Mouse (Mus musculus) limb, embryonic 14.5 days (tissue): ENCODE data around the gene Stab1. TPM values are rescaled to one million over a fixed set of nuclear protein-coding genes. Genes with fewer than 3 reads are reported as not detected.

ENCODE experiments used
- ATAC-seq: fragments of 200-750 bp; cut with Nextera tagmentation; 2 replicates; pipeline ENCODE4 v1.8.0; 2017; ENCODE audit warnings: low read depth, moderate number of reproducible peaks, moderate TSS enrichment; ENCODE audit not compliant: low FRiP score
- DNase-seq: peaks from one replicate; pipeline ENCODE4 v3.0.0-alpha.2; 2015; ENCODE audit warnings: low spot score
- H3K27ac ChIP-seq: fragments of 300-500 bp; sonication (generic); replicated peaks from 2 replicates; pipeline ENCODE4 v1.5.1; 2014; ENCODE audit warnings: low read depth, mild to moderate bottlenecking, low read length, moderate library complexity, mixed read lengths
- H3K27me3 ChIP-seq: fragments of 300-500 bp; sonication (generic); 2 replicates; pipeline ENCODE4 v1.6.1; 2014; ENCODE audit warnings: low read length, mixed read lengths; ENCODE audit not compliant: control insufficient read depth, insufficient read depth
- H3K36me3 ChIP-seq: fragments of 300-500 bp; sonication (generic); 2 replicates; pipeline ENCODE4 v1.6.1; 2014; ENCODE audit warnings: mild to moderate bottlenecking, low read length, moderate library complexity, mixed read lengths; ENCODE audit not compliant: control insufficient read depth, insufficient read depth
- H3K4me1 ChIP-seq: fragments of 300-500 bp; sonication (generic); 2 replicates; pipeline ENCODE4 v1.6.1; 2014; ENCODE audit warnings: antibody characterized with exemption, low read length, mixed read lengths; ENCODE audit not compliant: control insufficient read depth, insufficient read depth
- H3K4me2 ChIP-seq: fragments of 300-500 bp; sonication (generic); replicated peaks from 2 replicates; pipeline ENCODE4 v1.6.1; 2014; ENCODE audit warnings: low read depth, mild to moderate bottlenecking, low read length, moderate library complexity; ENCODE audit not compliant: severe bottlenecking
- H3K4me3 ChIP-seq: fragments of 300-500 bp; sonication (generic); replicated peaks from 2 replicates; pipeline ENCODE4 v1.5.1; 2014; ENCODE audit warnings: low read length
- H3K9ac ChIP-seq: fragments of 300-500 bp; sonication (generic); 2 replicates; pipeline ENCODE4 v1.6.1; 2014; ENCODE audit warnings: mild to moderate bottlenecking, low read depth, low read length, moderate library complexity; ENCODE audit not compliant: severe bottlenecking
- H3K9me3 ChIP-seq: fragments of 300-500 bp; sonication (generic); 2 replicates; pipeline ENCODE4 v1.6.1; 2016; ENCODE audit warnings: low read length; ENCODE audit not compliant: control insufficient read depth
- POLR2A ChIP-seq: fragments of 200-500 bp; IDR thresholded peaks from 2 replicates; pipeline ENCODE4 v1.8.0; 2012; ENCODE audit warnings: inconsistent platforms, mild to moderate bottlenecking, moderate library complexity, borderline replicate concordance; ENCODE audit not compliant: insufficient read depth, insufficient read length; ENCODE audit errors: extremely low read depth
- WGBS: fragments of 180-500 bp; shearing (Covaris S2); extraction: QIAGEN DNeasy Blood & Tissue Kit; methylation state at CpG from one replicate; pipeline ENCODE4 v1.1.7; 2014; 5-methylcytosine and 5-hydroxymethylcytosine counted together
- polyA plus RNA-seq, 2 experiments: library from polyadenylated mRNA; depleted of rRNA in 1 of 2; stranded (reverse) in 1 of 2; unstranded in 1 of 2; fragments of >200 nt; fragmentation: Nextera tagmentation in 1 of 2; extraction: Ambion mirVana in 1 of 2; gene quantifications; 2 replicates each; pipeline versions ENCODE4 v1.2.1 to v1.2.3; 2012 to 2014

Stab1 gene
- polyA plus RNA-seq, 2 experiments: 59.5 to 68.5 TPM

DNA sequence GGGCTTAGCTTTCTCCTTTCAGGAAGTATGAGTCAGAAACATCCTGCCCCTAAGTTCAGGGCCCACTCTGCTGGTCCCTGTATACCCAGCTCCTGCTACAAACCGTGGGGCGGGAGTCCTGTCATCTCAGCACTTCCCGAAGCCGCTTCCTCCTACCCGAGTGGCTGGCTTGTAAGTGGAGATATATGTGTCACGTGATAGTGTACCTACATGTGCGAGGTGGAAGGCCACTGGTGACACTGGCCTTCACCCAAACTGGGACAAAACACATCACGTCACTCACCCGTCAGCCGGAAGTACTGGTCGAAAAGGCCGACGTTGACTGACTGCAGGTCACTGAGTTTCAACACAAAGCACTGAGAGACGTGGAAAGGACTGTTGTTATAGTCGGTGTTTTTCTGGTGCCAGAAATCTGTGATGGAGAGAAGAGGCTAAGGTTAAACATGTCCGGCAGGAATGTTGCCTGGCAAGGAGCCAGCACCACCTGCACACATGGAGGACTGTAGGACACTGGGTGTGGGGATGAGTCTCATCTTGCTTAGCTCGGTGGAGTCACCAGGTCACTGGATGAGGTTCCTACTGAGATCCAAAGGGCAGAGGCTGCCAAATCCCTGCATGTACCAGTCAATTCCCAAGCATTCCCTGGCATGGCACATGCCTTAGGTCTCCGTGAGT, 4.5 kb upstream of the Stab1 start:
- ATAC-seq: no peak
- H3K27me3 ChIP-seq: no peaks in the 10 kb centered on the region
- DNase-seq: no peak
- no peak for TF ChIP-seq POLR2A
- no peak overlapping the region for H3K4me2 ChIP-seq
- WGBS: 81% methylated on average over 18 of the region's 18 CpGs
- peaks cover 82% of the 10 kb centered on the region for H3K36me3 ChIP-seq
- no peak overlapping the region for H3K4me3 ChIP-seq
- no peak overlapping the region for H3K9ac ChIP-seq
- H3K4me1 ChIP-seq: no peaks in the 10 kb centered on the region
- H3K9me3 ChIP-seq: no peaks in the 10 kb centered on the region
- no peak overlapping the region for H3K27ac ChIP-seq

DNA sequence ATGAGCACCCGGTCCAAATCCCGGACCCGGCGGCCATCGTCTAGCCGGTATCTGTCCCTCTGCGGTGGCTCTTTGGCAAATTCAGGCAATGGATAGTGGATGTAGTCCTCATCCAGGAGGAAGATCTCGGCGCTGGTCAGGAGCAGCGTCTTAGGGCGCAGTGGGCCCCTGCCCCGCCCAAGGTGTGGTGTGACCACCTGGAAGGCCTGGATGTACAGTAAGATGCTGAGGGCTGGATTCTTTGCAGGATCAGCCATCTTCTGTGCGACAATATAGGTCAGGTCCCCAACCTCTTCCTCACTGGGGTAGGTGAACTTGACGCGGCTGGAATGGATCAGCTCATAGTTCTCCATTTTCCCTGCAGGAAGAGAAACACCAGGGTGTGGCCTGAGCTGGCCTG, 3.4 kb upstream of the Stab1 start:
- no peak overlapping the region for H3K4me2 ChIP-seq
- H3K27me3 ChIP-seq: no peaks in the 10 kb centered on the region
- peaks cover 71% of the 10 kb centered on the region for H3K36me3 ChIP-seq
- WGBS: 94% methylated on average over 15 of the region's 15 CpGs
- no peak overlapping the region for H3K9ac ChIP-seq
- no peak overlapping the region for H3K27ac ChIP-seq
- no peak for DNase-seq
- no peaks in the 10 kb centered on the region for H3K9me3 ChIP-seq
- no peaks in the 10 kb centered on the region for H3K4me1 ChIP-seq
- no peak for ATAC-seq
- TF ChIP-seq POLR2A: no peak
- H3K4me3 ChIP-seq: no peak overlapping the region

GRCm38 (mm10) chr14:31171386-31171785, 2.9 kb upstream of the Stab1 start:
- DNase-seq: no peak
- TF ChIP-seq POLR2A: no peak
- Histone ChIP-seq H3K27me3 (no peaks in the 10 kb centered on the region), H3K4me1 (no peaks in the 10 kb centered on the region), H3K4me2 (no peak overlapping the region), H3K36me3 (peaks cover 66% of the 10 kb centered on the region), H3K4me3 (no peak overlapping the region), H3K9ac (no peak overlapping the region), H3K27ac (no peak overlapping the region), H3K9me3 (no peaks in the 10 kb centered on the region)
- 88% methylated on average over 7 of the region's 11 CpGs for WGBS
- ATAC-seq: no peak

- Histone ChIP-seq H3K4me3 (no peak overlapping the region), H3K4me1 (no peaks in the 10 kb centered on the region), H3K4me2 (no peak overlapping the region), H3K9me3 (no peaks in the 10 kb centered on the region), H3K27me3 (no peaks in the 10 kb centered on the region), H3K27ac (no peak overlapping the region), H3K36me3 (peaks cover 62% of the 10 kb centered on the region), H3K9ac (no peak overlapping the region)
- ATAC-seq (no peak), DNase-seq (no peak)
- no peak for TF ChIP-seq POLR2A
- WGBS: 86% methylated on average over 13 of the region's 13 CpGs
These were observed 2.5 kb upstream of the Stab1 start for GRCm38 (mm10) chr14:31170963-31171362.

DNA sequence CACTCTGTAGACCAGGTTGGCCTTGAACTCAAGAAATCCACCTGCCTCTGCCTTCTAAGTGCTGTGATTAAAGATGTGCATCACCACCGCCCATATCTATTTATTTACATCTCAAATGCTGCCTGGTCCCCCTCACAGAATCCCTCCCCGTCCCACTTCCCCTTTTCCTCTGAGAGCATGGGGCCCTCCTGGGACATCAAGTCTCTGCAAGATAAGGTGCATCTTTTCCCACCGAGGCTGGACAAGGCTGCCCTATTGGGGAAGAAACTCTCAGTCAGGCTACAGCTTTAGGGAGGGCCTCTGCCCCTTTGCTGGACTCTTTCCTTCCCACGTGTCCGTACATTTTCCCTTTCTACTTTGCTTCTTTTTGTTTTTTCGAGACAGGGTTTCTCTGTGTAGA, 1.1 kb upstream of the Stab1 start:
- no peaks in the 10 kb centered on the region for H3K9me3 ChIP-seq
- TF ChIP-seq POLR2A: no peak
- DNase-seq (no peak), ATAC-seq (no peak)
- peaks cover 47% of the 10 kb centered on the region for H3K36me3 ChIP-seq
- WGBS: 79% methylated on average over 6 of the region's 6 CpGs
- no peak overlapping the region for H3K4me3 ChIP-seq
- H3K4me1 ChIP-seq: no peaks in the 10 kb centered on the region
- no peaks in the 10 kb centered on the region for H3K27me3 ChIP-seq
- H3K4me2 ChIP-seq: no peak overlapping the region
- no peak overlapping the region for H3K9ac ChIP-seq
- no peak overlapping the region for H3K27ac ChIP-seq
